Mouse (Mus musculus) thymus, postnatal 4 days (tissue): ENCODE results near the gene Psmg3.

Experiments used
- DNase-seq: peaks from one replicate; pipeline ENCODE4 v3.0.0; 2021

Psmg3 gene

DNA sequence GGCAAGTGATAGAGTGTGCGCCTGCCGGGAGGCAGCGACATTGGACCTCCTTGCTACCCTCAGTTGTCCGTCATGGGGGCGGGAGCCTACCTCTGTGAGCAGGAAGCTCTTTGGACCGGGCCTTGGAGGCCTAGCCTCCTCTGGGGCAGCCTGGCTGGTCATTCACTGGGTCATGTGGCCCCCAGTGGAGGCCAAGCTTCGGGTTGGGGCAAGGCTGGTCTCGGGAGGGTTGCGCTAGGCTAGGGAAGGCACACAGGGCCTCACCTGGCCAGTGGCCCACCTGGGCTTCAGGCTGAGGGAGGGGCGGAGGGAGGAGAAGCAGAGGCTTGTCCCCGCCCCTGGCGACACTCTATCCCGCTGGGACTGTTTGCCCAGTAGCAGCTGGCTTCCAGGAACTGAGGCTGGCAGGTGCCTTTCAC, 12.7 kb downstream of the Psmg3 start:
- DNase-seq = no peak

DNA sequence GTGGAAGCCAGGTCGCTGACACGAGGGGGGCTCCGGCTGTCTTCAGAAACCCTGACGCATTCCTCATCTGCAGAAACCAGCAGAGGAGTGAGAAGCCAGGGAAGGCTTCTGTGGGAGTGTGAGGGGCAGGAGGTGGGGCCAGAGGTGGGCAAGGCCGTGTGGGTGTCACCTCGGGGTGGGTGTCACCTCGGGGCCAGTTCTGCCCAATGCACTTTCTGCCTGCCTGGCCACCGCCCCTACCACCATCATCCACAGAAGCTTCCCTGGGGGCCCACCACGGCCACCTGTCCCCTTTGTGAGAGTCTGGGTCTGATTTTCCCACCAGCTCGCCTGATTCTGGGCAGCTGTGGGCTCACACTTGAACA, 13.6 kb downstream of the Psmg3 start:
- no peak for DNase-seq

DNA sequence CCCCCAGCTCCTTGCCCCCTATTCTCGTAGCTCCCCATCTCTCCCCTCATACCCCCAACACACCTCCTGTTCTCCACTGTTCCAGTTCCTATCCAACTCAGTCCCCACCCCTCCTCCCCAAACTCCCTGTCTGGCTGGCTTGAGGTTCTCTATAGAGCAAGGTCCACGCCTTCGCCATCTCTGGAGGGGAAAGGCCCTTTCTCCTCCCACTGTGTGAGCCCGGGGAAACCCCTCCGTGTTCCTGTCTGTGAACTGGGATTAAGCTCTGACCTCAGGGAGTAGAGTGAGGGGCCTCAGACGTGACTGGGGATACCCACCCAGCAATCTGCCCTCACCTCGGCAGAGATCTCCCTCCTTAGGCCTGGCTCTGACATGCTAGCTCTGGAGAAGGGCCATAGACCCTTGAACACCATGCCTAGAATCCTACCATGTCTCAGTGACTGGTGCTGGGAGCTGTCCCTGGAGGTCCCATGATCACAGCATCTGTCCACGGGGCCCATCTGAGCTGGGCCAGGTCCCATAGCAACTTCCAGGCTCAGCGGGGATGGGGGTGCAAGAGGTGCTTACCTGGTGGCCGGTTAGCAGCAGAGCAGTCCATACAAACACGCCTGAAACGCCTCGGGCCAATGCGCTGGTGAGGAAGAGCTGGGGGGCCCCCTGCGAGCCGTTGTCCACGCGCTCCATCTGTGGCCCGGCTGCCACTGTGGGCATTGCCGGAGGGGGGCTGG, 14.1 kb downstream of the Psmg3 start:
- no peak for DNase-seq

DNA sequence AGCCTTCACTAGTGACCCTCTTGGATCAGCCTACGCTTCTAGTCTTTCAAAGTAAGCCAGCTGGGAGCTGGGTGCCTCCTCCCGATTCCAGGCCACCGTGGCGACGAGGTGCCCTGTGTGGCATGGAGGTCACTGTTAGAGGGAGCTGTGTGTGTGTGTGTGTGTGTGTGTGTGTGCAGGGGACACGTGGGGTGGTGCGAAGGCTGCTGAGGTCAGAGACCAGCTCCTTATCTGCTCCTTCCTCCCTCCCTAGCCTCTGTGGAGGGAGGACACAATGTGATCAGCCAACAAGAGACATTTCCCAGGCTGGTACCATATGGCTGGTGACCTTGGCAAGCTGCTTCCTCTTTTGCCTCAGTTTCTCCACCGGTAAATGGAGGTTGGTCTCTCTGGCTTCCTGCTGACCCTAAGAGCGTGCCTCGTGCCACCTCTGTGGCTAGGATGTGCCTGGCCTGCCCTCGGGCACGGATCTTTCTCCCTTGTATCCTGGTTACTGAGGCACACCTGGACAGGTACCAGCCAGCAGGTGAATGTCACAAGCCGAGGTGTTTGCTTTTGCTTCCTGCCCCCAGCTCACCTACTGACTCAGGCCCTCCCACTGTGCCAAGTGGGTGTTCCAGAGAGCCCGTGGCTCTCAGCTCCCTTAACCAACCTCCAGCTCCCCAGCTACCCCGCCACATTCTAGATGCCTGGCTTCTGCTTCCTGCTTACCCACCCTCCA, 14.8 kb downstream of the Psmg3 start:
- DNase-seq = no peak

DNA sequence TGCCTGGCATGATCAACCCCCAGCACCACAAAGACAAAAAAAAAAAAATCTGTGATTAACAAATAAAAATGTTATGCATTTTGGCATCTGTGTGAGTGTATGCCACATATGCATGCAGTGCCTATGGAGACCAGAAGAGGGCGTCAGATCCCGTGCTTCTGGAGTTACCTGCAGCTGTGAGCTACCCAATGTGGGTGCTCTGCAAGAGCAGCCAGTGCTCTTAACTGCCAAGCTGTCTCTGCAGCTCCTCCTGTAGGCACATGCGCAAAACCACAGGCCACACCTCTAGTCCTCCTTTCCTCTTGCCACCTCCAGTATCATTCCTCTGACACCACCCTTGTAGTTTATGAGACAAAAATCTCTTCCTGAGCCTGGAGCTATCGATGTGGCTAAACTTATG, 17.3 kb downstream of the Psmg3 start:
- peak; percentile 54 for DNase-seq

DNA sequence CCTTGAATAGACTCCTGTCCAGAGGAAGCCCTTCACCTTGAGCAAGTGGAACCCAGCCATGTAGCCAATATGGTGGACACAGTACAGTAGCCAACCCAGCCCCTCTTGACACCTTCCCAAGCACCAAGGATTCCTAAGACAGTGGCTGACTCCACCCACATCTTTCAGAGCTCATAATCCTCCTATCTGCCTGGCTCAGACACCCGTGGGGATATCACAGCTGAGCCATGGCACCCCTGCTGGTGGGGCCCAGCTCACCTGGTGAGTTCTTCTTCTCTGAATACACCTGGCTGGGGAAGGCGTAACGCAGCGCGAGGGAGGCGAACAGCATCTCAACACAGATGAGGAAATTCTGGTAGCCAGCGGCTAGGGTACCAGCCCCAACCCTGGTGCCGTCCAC, 20.8 kb downstream of the Psmg3 start:
- no peak for DNase-seq

DNA sequence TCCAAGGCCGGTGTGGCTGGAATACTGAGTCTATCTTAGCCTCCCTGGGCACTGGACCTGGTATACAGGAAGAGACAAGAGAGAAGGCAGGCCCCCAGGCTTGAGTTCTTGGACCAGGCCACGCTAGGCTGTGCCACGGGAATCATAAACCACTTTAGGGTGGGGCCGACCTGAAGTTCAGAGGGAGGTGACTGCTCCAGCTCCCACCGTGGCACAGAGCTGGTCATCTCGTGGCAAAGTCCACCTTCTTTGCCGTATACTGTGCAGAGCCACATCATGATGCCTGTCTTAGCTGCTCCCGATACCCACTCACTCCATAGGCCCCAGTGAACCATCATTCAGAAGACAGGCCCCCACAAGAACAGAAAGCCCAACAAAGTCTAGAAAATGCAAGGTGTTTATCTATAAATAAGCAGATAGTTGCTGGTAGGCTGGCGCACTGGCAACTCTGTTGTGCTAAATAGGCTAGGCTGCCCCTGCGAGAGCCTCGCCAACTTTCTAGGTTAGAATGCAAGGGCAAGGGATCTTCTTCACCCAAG, 22.0 kb downstream of the Psmg3 start:
- no peak for DNase-seq

DNA sequence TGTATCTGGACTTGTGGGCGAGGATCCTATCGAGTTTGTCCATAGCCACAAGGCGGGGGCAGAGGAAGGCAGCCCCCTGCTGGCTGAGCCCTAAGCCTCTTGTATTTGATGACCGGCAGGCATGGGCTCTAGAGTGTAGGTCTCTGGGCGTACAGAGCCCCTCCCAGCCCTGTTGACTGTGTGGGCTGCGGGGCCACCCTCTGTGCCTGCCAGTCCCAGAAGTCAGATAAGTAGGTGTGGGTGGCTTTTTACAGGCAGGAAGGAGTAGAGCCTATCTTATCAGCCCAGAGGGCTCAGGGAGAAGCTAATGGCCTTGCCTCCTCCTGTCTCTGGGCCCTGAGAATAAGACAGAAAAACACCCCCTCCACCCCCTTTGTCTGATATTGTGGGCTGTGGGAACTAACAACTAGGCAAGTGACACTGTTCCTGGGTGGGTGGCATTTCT, 22.6 kb downstream of the Psmg3 start:
- DNase-seq = no peak

DNA sequence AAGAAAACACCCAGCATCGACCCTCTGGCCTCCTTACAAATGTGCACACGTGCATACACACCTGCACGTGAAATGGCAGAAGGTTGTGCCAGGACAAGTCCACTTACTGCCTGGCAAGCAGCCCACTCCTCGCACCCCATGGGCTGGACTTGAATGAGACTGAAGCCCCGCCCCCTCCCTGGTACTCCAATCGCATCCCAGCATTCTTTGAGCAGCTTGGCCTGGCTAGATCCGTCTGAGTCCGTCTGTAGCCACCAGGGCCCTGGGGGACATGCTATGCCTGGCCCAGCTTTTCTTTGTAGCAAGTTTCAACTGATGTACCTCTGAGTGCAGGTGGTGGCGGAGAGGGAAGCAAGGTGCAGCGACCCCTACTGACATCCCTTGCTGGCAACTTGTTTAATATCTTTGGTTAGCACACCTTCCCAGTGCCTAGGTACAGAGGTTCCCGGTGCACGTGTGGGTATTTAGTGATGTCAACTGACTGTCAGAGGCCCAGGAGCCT, 23.0 kb downstream of the Psmg3 start:
- peak; percentile 76 for DNase-seq

DNA sequence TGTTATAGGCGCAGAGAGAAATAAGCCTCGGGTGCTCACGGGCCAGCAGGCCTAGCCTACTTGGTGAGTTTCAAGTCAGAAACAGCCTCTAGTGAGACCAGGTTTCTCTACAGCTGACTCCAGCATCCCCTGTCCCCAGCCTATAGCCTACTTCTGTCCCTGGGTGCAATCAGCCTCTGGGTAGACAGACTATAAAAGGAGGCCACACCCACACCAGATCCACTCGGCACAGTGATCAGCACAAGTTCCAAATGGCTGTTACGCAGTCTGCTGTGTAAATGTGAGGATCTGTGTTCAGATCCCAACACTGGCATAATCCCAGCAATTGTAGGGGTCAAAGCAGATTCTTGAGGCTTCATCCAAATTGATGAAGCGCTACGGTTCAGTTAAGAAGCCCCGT, 23.5 kb downstream of the Psmg3 start:
- no peak for DNase-seq

DNA sequence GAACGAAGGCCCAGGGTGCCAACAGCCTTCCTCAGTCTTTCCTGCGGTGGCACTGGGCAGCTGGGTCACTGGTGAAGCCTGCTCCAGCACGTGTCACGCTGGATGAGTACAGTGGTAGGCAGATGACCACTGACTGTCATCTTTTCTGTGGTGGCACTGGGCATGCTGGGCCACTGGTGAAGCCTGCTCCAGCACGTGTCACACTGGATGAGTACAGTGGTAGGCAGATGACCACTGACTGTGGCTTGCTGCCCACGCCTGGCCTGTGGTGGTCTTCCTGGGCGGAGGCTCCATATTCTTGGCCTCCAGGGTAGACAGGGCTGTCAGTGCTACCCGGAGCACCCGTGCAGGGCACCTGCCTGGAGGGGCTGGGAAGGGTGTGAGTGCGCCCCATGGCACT, 24.8 kb downstream of the Psmg3 start:
- DNase-seq = no peak

DNA sequence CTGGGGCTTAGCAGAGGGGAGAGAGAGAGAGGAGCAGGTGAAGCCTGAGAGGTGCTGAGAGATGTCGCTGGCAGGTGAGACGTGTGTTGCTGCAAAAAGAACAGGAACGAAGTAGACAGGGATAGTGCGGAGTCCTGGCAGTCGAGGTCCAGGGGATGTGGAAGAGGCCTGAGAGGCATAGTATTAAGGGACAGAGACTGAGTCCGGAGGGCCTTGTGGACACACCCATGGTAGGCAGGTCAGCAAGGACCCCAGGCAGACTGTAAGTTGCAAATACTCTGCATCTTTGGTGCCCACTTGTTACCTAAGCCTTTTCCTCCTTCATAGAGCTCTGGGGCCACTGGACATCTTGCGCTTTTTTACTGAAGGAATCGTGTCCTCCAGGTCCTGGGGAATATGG, 25.5 kb downstream of the Psmg3 start:
- DNase-seq = no peak

DNA sequence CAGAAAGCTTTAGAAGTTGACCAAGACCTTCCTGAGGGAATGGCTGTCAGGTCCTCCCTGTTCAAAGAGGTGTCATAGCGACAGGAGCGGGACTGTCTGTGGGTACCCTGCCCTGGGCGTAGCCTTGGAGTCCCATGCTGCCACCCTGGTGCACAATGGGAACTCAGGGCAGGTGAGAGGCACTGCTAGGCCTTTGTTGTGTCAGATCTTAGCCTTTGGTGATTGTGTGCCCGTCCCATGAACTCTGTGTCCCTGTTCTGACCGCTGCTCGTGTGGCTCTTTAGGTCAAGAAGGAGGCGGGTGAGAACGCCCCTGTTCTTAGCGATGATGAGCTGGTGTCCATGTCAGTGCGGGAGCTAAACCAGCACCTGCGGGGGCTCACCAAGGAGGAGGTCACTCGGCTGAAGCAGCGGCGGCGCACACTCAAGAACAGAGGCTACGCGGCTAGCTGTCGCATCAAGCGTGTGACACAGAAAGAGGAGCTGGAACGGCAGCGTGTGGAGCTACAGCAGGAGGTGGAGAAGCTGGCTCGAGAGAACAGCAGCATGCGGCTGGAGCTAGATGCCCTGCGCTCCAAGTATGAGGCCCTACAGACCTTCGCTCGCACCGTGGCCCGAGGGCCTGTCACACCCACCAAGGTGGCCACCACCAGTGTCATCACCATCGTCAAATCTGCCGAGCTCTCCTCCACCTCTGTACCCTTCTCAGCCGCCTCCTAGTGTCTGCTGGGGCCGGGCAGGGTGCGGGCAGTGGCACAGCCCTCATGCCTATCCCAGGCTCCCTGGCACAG, 26.7 kb downstream of the Psmg3 start:
- no peak for DNase-seq

DNA sequence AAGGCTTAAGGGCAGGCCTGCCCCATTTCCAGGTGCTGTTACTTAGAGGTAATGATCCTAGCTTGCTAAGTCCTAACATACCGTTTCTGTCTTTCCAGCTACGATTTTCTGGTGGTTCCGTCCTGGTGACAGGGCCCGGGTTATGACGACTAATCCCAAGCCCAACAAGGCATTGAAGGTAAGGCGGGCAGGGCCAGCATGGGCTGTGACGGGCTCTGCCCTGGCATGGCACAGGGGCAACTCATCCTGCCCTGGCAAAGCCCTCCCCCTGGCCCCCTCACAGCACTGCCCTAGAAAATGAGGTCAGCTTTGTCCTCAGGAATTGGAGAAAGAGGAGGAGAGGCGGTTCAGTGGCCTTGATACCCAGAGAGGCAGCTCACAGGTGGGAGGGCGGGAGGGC, 27.6 kb downstream of the Psmg3 start:
- DNase-seq = no peak

DNA sequence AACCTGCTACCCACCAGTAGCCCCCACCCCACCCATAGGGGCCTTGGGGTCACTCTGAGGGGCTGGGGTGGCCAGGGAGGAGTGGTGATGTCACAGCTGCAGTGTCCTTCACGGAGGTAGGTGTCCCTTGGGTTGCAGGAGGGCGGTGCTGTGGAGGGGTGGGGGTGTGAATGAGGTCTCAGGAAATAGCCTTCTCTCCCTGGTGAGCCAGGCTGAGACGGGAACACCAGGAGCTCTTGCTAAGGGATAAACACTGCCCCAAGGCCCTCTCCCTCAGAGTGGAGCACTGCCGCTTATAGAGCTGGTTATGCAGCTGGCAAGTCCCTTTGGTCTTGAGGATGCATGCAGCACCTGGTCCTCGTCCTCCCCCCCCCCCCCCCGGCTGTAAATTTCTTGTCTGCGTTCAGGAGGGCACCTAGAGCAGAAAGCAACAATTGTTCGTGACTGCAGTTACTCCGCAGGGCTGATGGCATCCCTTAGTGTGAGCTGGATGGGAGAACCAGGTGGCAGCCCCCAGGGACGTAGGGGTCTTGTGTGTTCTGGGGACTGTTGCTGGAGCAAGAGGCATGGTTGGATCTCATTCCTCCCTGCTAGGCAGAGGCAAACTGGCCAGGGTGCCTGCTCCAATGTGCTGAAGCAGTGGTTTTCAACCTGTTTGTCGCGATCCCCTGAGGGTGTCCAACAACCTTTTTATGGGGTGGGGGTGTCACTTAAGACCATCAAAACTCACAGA, 28.4 kb downstream of the Psmg3 start:
- DNase-seq = no peak

DNA sequence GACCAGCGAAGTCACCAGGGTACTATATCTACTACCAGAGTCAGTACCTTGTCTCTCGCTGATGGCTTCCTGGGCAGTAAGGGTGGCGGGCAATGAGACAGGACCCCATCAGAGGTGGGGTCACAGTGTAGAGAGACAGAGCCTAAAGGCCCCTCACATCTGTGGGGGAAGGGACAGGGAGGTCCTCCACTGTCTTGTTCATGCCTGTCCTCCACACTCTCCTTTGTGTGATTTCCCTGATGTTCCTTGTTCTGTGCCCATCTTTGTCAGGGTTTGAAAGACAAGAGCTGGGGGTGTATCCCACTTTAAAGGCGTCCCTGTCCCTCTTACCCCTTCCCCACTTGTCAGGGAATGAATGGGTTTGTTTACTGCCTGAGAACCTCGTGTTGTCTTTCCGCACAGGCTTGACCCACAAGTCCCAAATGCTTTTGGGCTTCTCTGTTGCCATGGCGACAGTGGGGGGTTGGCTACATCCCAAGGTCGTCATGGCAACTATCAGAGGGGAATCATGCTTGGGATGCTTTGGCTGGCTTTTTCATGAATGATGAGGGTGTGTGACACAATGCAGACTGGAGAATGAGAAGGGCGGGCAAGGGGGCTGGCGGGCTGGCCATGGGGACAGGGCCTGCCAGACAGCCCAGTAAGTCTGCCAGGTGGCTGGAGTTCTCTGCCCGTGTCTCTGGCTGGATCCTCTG, 29.1 kb downstream of the Psmg3 start:
- no peak for DNase-seq

DNA sequence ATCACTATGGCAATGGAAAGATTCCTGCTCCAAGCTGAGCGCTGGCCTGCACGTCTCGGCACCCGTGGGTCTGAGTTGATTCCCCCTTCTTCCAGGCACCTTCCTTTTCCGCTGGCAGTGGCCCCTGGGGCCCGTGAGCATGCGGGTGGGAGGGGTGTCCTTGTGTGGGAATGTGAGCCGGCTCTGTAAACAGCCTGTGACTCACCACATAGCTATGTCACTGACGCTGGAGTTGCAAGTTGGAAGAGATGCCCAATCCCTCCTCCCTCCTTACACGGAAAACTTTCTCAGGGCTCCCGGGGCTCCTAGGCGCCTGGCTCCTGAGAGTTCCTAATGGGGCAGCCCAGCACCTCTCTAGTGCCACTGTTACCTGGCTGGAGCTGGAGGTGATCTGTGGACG, 29.8 kb downstream of the Psmg3 start:
- no peak for DNase-seq

DNA sequence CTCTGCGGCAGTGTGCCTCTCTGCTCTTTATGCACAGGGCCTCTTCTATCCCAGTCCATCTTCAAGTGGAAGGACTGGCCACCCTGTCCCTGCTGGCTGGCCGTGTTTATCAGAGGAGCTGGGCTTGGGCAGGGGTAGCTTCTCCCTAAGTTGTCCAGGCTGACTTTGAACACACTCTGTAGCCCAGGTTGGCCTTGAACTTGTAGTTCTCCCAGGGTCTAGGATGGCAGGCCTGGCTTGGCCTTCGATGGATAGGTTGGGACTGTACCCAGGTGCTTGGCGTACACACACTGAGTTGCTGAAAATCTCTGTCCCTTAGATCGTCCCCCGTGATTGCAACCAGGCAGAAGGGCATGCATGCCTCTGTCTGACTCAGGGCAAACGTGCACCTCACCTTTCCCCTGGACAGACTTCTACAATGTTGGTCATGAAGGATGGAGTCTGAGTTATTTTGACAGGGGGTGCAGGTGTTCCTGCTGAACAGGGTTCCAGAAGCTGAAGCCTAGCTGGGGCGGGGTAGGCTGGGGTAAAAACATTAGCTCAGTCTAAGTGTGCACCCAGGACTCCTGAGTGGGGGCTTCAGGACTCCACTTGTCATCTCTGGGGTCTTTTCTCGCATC, 30.6 kb downstream of the Psmg3 start:
- no peak for DNase-seq

DNA sequence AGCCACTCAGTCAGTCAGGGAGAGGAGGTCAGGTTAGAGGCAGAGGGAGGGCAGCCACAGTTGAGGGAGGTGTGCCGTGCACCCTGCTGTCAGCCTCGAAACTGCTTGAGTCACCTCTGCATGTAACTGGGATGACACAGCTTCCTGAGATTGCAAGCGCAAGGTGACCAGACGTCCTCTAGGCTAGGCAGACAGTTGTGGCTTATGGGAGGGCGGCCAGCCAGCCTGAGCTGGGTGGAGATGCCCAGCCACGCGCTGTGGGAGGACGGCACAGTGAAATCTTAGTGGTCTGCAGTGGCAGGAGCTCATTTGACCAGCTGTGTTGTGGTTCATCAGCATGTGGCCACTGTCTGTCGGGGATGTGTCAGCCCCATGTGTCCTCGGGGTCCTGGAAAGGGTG, 31.7 kb downstream of the Psmg3 start:
- no peak for DNase-seq

DNA sequence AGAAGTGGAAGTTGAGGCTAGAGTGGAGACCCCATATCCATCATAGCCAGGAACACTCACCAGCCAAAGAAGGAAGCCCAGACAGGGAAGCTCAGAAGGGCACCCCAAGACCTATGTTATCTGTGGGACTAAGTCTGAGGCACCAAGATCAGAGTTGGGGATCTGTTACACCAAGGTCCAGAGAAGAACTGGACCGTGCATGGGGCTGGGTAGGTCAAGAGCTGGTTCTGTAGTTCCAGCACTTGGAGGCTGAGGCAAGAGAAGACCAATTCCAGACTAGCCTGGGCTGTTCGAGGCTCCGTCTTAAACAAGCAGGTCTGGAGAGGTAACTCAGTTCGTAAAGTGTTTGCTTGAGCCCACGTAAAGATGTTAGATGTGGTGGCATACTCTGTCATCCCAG, 32.5 kb downstream of the Psmg3 start:
- DNase-seq = no peak

DNA sequence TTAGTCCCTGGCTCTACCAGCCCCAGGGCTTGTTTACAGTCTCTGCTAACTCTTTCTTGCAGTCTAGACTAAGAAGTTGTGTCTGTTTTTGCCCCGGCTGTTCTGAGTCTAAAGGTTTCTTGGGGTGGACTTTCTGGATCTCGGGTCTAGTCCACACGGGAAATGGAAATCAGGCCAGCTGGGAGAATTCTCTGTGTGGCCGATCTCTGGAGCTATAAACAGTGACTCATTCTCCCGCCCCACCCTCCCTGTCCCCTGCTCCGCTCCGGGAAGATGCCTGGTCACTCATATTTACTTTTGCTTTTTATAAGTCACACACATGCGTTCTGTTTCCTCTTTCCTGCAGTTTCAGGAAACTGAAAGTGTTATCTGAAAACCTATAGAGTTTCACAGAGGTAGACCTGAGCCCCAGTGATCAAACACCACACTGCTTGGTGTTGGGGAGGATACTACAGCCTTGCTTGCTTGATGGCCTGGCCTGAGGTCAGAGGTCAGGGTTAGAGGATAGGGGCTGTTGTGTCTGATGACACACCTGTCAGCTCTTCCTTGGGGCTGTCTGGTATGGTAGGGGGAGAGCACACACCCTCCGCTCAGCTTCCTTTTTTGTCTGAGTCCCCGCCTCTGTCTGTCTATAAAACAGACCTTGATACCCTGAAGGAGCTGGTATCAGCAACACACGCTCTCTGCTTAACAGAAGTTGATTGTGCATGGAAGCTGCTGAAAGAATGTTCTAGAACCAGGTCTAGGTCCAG, 33.2 kb downstream of the Psmg3 start:
- DNase-seq = no peak
